Mouse (Mus musculus) T-cell, adult 66 days (primary cell): Measurements from ENCODE around the gene Exd2. TPM values are rescaled to one million over a fixed set of nuclear protein-coding genes. Genes with fewer than 3 reads are reported as not detected.

Source experiments
- total RNA-seq, 2 experiments: library from RNA; stranded (reverse); gene quantifications; 3 replicates in 1 of 2; 4 replicates in 1 of 2; pipeline ENCODE4 v1.2.4; 2023

Exd2 gene
- total RNA-seq: 10 to 100 TPM; 47.8 to 56.0 TPM

GRCm38 (mm10) chr12:80462942-80463651 lies at the start of gene Exd2:
TSS of gene Exd2 (plus strand) at chr12:80463095.

DNA sequence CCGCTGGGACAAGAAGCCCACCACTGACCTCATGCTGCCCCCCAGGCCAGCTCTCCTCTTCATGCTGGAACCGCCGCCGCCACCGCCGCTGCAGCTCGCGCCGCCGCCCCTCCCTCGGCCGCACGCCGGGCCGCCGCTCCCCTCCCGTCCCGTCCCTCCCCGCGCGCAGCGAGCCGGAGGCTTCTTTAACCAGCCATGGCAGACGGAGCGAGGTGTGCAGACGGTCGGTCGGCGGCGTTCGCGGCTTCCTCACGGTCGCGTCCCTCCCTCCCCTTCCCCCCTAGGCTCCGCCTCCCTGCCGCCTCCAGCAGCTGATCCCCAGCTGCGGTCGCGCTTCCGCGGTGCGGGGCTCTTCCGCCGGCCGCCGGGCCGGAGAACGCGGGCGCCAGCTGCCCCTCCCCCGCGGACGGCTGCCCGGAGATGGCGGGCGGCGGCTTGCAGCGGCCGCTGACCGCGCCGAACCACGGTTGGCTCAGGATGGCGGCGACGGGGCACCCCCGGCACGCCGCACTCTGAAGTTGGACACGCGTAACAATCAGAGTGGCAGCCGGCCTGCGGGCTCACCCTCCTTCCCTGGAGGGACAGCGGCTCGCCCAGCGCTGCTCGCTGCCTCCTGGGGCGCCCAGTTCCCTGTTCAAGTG lies 26.4 kb upstream of the Exd2 start, which contains the start of gene Dcaf5:
Dcaf5 (minus strand) TSS at position 266 of the 641 bp plus-strand sequence.

DNA sequence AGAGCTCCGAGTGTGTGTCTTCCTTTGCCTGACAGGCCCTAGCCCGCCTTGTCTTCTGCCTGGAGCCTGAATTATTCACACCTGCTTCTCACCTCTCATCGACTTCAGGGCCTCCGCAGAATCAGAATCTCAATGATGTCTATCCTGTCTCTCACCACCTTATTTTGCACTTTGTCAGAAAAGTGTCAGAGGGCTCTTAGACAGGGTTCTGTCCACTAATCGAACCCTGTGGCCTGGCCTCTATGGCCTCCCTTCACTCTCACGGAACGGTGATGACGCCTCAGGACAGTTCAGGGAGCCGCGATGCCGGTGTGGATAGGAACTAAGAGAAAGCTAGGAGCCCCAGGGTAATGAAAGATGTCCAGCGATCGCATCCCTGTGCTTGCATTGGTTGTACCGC lies 55.1 kb downstream of the Exd2 start, which contains the start of gene Galnt16:
Galnt16 (plus strand) TSS at position 301 of the 400 bp plus-strand sequence.

Other genes with a start within 250 kb of the Exd2 start
- 100 to 1,000 TPM; 336 to 349 TPM for gene Actn1, start 202.7 kb upstream of the Exd2 start, total RNA-seq
- gene Dcaf5, start 26.5 kb upstream of the Exd2 start, total RNA-seq: 10 to 100 TPM; 60.8 to 69.0 TPM
- gene Galnt16, start 55.2 kb downstream of the Exd2 start, total RNA-seq: not detected
- 10 to 100 TPM; 28.2 to 35.9 TPM for gene Slc39a9, start 180.8 kb downstream of the Exd2 start, total RNA-seq
- 10 to 100 TPM; 62.1 to 80.9 TPM for gene Erh, start 181.2 kb downstream of the Exd2 start, total RNA-seq
- under 1 TPM; 0.47 to 0.96 TPM for gene Plekhd1, start 229.5 kb downstream of the Exd2 start, total RNA-seq